Mouse (Mus musculus): ENCODE measurements around the gene Als2cr12.

DNA sequence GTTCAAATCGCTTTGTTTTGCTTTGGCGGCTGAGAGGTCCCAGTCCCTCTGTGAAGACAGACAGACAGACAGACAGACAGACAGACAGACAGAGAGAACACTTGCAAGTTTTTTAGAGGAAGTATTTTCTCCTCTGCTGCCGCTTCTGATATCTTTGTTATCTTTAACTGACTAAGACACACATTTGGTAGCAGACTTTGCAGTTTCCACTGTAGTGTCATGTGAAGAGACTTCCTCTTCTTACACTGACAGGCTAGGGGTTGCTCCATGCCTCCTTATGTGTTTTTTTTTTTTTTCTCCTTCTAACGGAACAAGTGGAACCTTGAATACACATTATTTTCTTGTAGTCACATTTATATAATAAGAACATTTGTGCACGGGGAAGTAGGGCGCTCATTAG is 47.5 kb upstream of the Als2cr12 start:
- no peak for TF ChIP-seq CTCF (IDR thresholded peaks at IDR 0.05; ENCODE audit: extremely low read depth, insufficient read length, insufficient replicate concordance, low read depth, low read length)
- TF ChIP-seq POLR2A (IDR thresholded peaks at IDR 0.05; ENCODE audit: low read depth, low read length): no peak
